ENCODE assay signal across 39 mouse cellular contexts in the genomic region with DNA sequence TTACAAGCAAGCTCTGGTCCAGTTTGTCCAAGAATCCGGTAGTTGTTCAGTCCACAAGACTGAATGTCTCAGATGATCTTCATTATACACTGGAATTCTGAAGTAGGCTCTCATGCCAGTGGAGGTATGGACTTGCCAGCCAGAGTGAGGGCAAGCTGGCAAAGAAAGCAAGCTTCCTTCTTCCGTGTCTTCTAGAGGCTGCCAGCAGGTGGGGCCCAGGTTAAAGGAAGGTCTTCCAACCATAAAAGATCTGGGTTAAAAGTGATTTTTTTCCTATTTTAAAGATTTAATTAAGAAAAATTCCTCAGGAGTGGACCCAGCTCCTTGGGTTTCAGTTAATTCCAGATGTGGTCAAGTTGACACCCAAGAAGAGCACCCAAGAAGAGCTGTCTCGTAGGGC. TPM values are rescaled to one million over a fixed set of nuclear protein-coding genes. Genes with fewer than 3 reads are reported as not detected.
A peak's percentile ranks its signal among the peaks of the same experiment; 100 is the strongest.
DNase-seq lines count a peak whose midpoint lies in the region; ATAC-seq and TF ChIP-seq lines count a peak whose summit lies in the region.
"Had no signal": no experiment of that assay in that cellular context is flagged by ENCODE, and none has a peak within 500 bp of the region (broad histone marks: within the 10 kb centered on the region; RNA-seq: fewer than 3 reads in every experiment).

No protein-coding gene starts in this region.

- no peaks in the 10 kb centered on the region for H3K9me3 ChIP-seq in kidney, postnatal 0 days (replicated peaks; ENCODE audit: low read length)
- H3K9me3 ChIP-seq in midbrain, embryonic 14.5 days (ENCODE audit: control insufficient read depth, low read length), result no peaks in the 10 kb centered on the region
- no peaks in the 10 kb centered on the region for H3K9me3 ChIP-seq in midbrain, embryonic 15.5 days
- H3K9me3 ChIP-seq in ES-Bruce4 (replicated peaks; ENCODE audit: control insufficient read depth, insufficient read depth, low read length, poor library complexity, severe bottlenecking), result no peaks in the 10 kb centered on the region
- H3K9me3 ChIP-seq in liver, embryonic 12.5 days (replicated peaks), result no peaks in the 10 kb centered on the region
- H3K9me3 ChIP-seq: embryonic facial prominence, embryonic 12.5 days; forebrain, embryonic 15.5 days; heart, embryonic 13.5 days; hindbrain, embryonic 10.5 days; hindbrain, embryonic 15.5 days; limb, embryonic 10.5 days; limb, embryonic 15.5 days; lung, embryonic 15.5 days; megakaryocyte, embryonic 14.5 days; midbrain, embryonic 13.5 days had no signal

- 78% methylated on average over 3 of the region's 3 CpGs for WGBS in kidney, postnatal 0 days
- 93% methylated on average over 3 of the region's 3 CpGs for WGBS in midbrain, embryonic 14.5 days
- WGBS in midbrain, embryonic 15.5 days, result 87% methylated on average over 3 of the region's 3 CpGs
- 82% methylated on average over 3 of the region's 3 CpGs for WGBS in liver, embryonic 12.5 days (ENCODE audit: insufficient replicate concordance)

- TF ChIP-seq POLR2A in ES-Bruce4 (IDR thresholded peaks at IDR 0.05; ENCODE audit: insufficient read depth, low read length), result no peak

- peak; percentile 25 for DNase-seq in kidney, postnatal 0 days (ENCODE audit: low spot score)
- DNase-seq in kidney, adult 9 months, result no peak
- DNase-seq in midbrain, embryonic 14.5 days, result peak; percentile 35
- peak; percentile 21 for DNase-seq in adipocyte (ENCODE audit: low spot score)
- DNase-seq in gastrocnemius, adult 8-10 months (ENCODE audit: low spot score in 2 of 2), result no peak
- DNase-seq: adrenal gland, postnatal 14 days; B cell, adult 2 months; cerebellum, adult 18-20 months; cerebellum, postnatal 14 days; gastrocnemius, adult 2 months; heart, postnatal 10 days; kidney, postnatal 25 days; lung, postnatal 4 days; right cerebral cortex, postnatal 4 days; thymus, adult 2 months had no signal

- peaks cover 5% of the 10 kb centered on the region; the same call in 1 of the 2 replicates for H3K36me3 ChIP-seq in kidney, postnatal 0 days (ENCODE audit: insufficient read depth, low read length)
- H3K36me3 ChIP-seq in midbrain, embryonic 14.5 days (ENCODE audit: control insufficient read depth, insufficient read depth, low read length), result no peaks in the 10 kb centered on the region
- no peaks in the 10 kb centered on the region for H3K36me3 ChIP-seq in midbrain, embryonic 15.5 days (replicated peaks)
- H3K36me3 ChIP-seq in ES-Bruce4 (ENCODE audit: control insufficient read depth, insufficient read depth, low read length, poor library complexity, severe bottlenecking), result peaks cover 94% of the 10 kb centered on the region
- peaks cover 100% of the 10 kb centered on the region for H3K36me3 ChIP-seq in liver, embryonic 12.5 days
- H3K36me3 ChIP-seq: forebrain, embryonic 15.5 days; hindbrain, embryonic 15.5 days had no signal

- no peak for ATAC-seq in kidney, postnatal 0 days (replicated peaks; ENCODE audit: low FRiP score, low read depth)
- no peak for ATAC-seq in midbrain, embryonic 14.5 days (ENCODE audit: low FRiP score, low TSS enrichment)
- no peak for ATAC-seq in midbrain, embryonic 15.5 days (replicated peaks)
- no peak for ATAC-seq in liver, embryonic 12.5 days
- ATAC-seq: forebrain, embryonic 15.5 days; intestine, embryonic 16.5 days; midbrain, embryonic 13.5 days; Patski had no signal

- no peak overlapping the region for H3K4me2 ChIP-seq in kidney, postnatal 0 days (ENCODE audit: low read length)
- no peak overlapping the region for H3K4me2 ChIP-seq in midbrain, embryonic 14.5 days (ENCODE audit: low read length)
- no peak overlapping the region for H3K4me2 ChIP-seq in midbrain, embryonic 15.5 days
- H3K4me2 ChIP-seq in liver, embryonic 12.5 days, result no peak overlapping the region
- H3K4me2 ChIP-seq: embryonic facial prominence, embryonic 12.5 days; forebrain, embryonic 15.5 days; heart, embryonic 13.5 days; hindbrain, embryonic 15.5 days; limb, embryonic 15.5 days; lung, embryonic 15.5 days; midbrain, embryonic 13.5 days had no signal

- H3K4me3 ChIP-seq in kidney, postnatal 0 days (replicated peaks; ENCODE audit: low read depth, low read length), result no peak overlapping the region
- no peak overlapping the region for H3K4me3 ChIP-seq in midbrain, embryonic 14.5 days (replicated peaks; ENCODE audit: low read depth, low read length)
- H3K4me3 ChIP-seq in midbrain, embryonic 15.5 days, result no peak overlapping the region
- no peak overlapping the region for H3K4me3 ChIP-seq in ES-Bruce4 (ENCODE audit: low read depth, low read length)
- H3K4me3 ChIP-seq in liver, embryonic 12.5 days, result no peak overlapping the region
- H3K4me3 ChIP-seq: embryonic facial prominence, embryonic 12.5 days; forebrain, embryonic 15.5 days; gastrocnemius, adult 2 months; heart, embryonic 13.5 days; hindbrain, embryonic 10.5 days; hindbrain, embryonic 15.5 days; limb, embryonic 10.5 days; limb, embryonic 15.5 days; lung, embryonic 15.5 days; megakaryocyte, embryonic 14.5 days; midbrain, embryonic 13.5 days had no signal

- H3K27me3 ChIP-seq in kidney, postnatal 0 days (ENCODE audit: insufficient read depth, low read length), result no peaks in the 10 kb centered on the region
- H3K27me3 ChIP-seq in midbrain, embryonic 14.5 days (ENCODE audit: control insufficient read depth, insufficient read depth, low read length), result no peaks in the 10 kb centered on the region
- no peaks in the 10 kb centered on the region for H3K27me3 ChIP-seq in midbrain, embryonic 15.5 days (replicated peaks)
- H3K27me3 ChIP-seq in ES-Bruce4 (ENCODE audit: control insufficient read depth, insufficient read depth, low read length, poor library complexity, severe bottlenecking), result no peaks in the 10 kb centered on the region
- H3K27me3 ChIP-seq in liver, embryonic 12.5 days (replicated peaks), result no peaks in the 10 kb centered on the region
- H3K27me3 ChIP-seq: embryonic facial prominence, embryonic 12.5 days; forebrain, embryonic 15.5 days; heart, embryonic 13.5 days; hindbrain, embryonic 15.5 days; limb, embryonic 15.5 days; lung, embryonic 15.5 days; megakaryocyte, embryonic 14.5 days; midbrain, embryonic 13.5 days; Patski had no signal

- no peak overlapping the region for H3K27ac ChIP-seq in kidney, postnatal 0 days
- H3K27ac ChIP-seq in midbrain, embryonic 14.5 days (replicated peaks; ENCODE audit: low read depth, low read length), result no peak overlapping the region
- no peak overlapping the region for H3K27ac ChIP-seq in midbrain, embryonic 15.5 days
- H3K27ac ChIP-seq in ES-Bruce4 (ENCODE audit: insufficient read depth, low read length), result peak overlapping the region; percentile 26; the same call in 1 of the 2 replicates
- H3K27ac ChIP-seq in liver, embryonic 12.5 days, result no peak overlapping the region
- H3K27ac ChIP-seq: embryonic facial prominence, embryonic 12.5 days; forebrain, embryonic 15.5 days; gastrocnemius, adult 2 months; heart, embryonic 13.5 days; hindbrain, embryonic 10.5 days; hindbrain, embryonic 15.5 days; limb, embryonic 10.5 days; limb, embryonic 15.5 days; liver, embryonic 14.5 days; lung, embryonic 15.5 days; midbrain, embryonic 13.5 days had no signal

- no peak for TF ChIP-seq EP300 in ES-Bruce4 (IDR thresholded peaks at IDR 0.05; ENCODE audit: insufficient read depth, low read depth, low read length)

- H3K9ac ChIP-seq in kidney, postnatal 0 days (ENCODE audit: low read depth, low read length), result no peak overlapping the region
- no peak overlapping the region for H3K9ac ChIP-seq in midbrain, embryonic 14.5 days (replicated peaks; ENCODE audit: low read length)
- no peak overlapping the region for H3K9ac ChIP-seq in midbrain, embryonic 15.5 days
- no peak overlapping the region for H3K9ac ChIP-seq in ES-Bruce4 (ENCODE audit: low read depth, poor library complexity, severe bottlenecking)
- no peak overlapping the region for H3K9ac ChIP-seq in liver, embryonic 12.5 days
- H3K9ac ChIP-seq: embryonic facial prominence, embryonic 12.5 days; forebrain, embryonic 15.5 days; heart, embryonic 13.5 days; hindbrain, embryonic 15.5 days; limb, embryonic 15.5 days; liver, embryonic 14.5 days; lung, embryonic 15.5 days; midbrain, embryonic 13.5 days had no signal

- TF ChIP-seq CTCF in kidney, postnatal 0 days (IDR thresholded peaks at IDR 0.05; ENCODE audit: low read depth), result peak; percentile 39; the same call in 1 of the 2 replicates
- TF ChIP-seq CTCF in ES-Bruce4 (IDR thresholded peaks at IDR 0.05; ENCODE audit: low read depth, low read length), result no peak

- no peaks in the 10 kb centered on the region for H3K4me1 ChIP-seq in kidney, postnatal 0 days (replicated peaks; ENCODE audit: insufficient read depth, low read length)
- H3K4me1 ChIP-seq in midbrain, embryonic 14.5 days (ENCODE audit: control insufficient read depth, insufficient read depth, low read length), result no peaks in the 10 kb centered on the region
- H3K4me1 ChIP-seq in midbrain, embryonic 15.5 days, result no peaks in the 10 kb centered on the region
- peaks cover 10% of the 10 kb centered on the region for H3K4me1 ChIP-seq in ES-Bruce4 (ENCODE audit: control insufficient read depth, insufficient read depth, low read length)
- H3K4me1 ChIP-seq in liver, embryonic 12.5 days, result no peaks in the 10 kb centered on the region
- H3K4me1 ChIP-seq: embryonic facial prominence, embryonic 12.5 days; forebrain, embryonic 15.5 days; hindbrain, embryonic 10.5 days; hindbrain, embryonic 15.5 days; limb, embryonic 10.5 days; limb, embryonic 15.5 days; lung, embryonic 15.5 days; midbrain, embryonic 13.5 days had no signal

RNA-seq across cellular contexts. Expression of a gene that starts 15.7 kb away (rescaled TPM):
- polyA plus RNA-seq in kidney, postnatal 0 days (2015; fragmentation: Nextera tagmentation; extraction: Ambion mirVana), result 8.0 and 10.5 TPM in 2 replicates
- 2.4 and 4.2 TPM in 2 replicates for polyA plus RNA-seq in midbrain, embryonic 14.5 days (2014; fragmentation: Nextera tagmentation; extraction: Ambion mirVana)
- 4.0 and 4.9 TPM in 2 replicates for polyA plus RNA-seq in midbrain, embryonic 15.5 days (2015; fragmentation: Nextera tagmentation; extraction: Ambion mirVana)
- polyA plus RNA-seq in ES-Bruce4 (2011; ENCODE audit: insufficient read depth, insufficient read length, low read depth, missing spikeins), result 471 and 519 TPM in 2 replicates
- 71.7 and 72.8 TPM in 2 replicates for polyA plus RNA-seq in liver, embryonic 12.5 days (2016; fragmentation: Nextera tagmentation; extraction: Ambion mirVana)
- total RNA-seq in gastrocnemius, adult 8-10 months (2022), result under 1 TPM in 3 of 4 experiments, not detected in 1; 0.27 to 0.53 (median 0.48) TPM
- total RNA-seq: gastrocnemius, adult 2 months had no signal

RNA-seq across cellular contexts. Expression of a gene that starts 17.4 kb away (rescaled TPM):
- not detected in 2 replicates for polyA plus RNA-seq in kidney, postnatal 0 days (2015; fragmentation: Nextera tagmentation; extraction: Ambion mirVana)
- not detected in 2 replicates for polyA plus RNA-seq in midbrain, embryonic 14.5 days (2014; fragmentation: Nextera tagmentation; extraction: Ambion mirVana)
- polyA plus RNA-seq in midbrain, embryonic 15.5 days (2015; fragmentation: Nextera tagmentation; extraction: Ambion mirVana), result not detected in 2 replicates
- polyA plus RNA-seq in ES-Bruce4 (2011; ENCODE audit: insufficient read depth, insufficient read length, low read depth, missing spikeins), result 34.9 and 36.3 TPM in 2 replicates
- polyA plus RNA-seq in liver, embryonic 12.5 days (2016; fragmentation: Nextera tagmentation; extraction: Ambion mirVana), result not detected in 2 replicates
- not detected for total RNA-seq in gastrocnemius, adult 8-10 months (2022)
- total RNA-seq: adrenal gland, postnatal 14 days; gastrocnemius, adult 2 months; gastrocnemius, postnatal 4 days; heart, adult 8-10 months; heart, postnatal 10 days; layer of hippocampus, adult 18-20 months; layer of hippocampus, postnatal 25 days; left cerebral cortex, postnatal 10 days; neutrophil, adult 5-6 weeks had no signal
- polyA plus RNA-seq: embryonic facial prominence, embryonic 12.5 days; forebrain, embryonic 15.5 days; heart, embryonic 13.5 days; hindbrain, embryonic 10.5 days; hindbrain, embryonic 15.5 days; intestine, embryonic 16.5 days; kidney, embryonic 14.5 days; limb, embryonic 10.5 days; limb, embryonic 15.5 days; liver, embryonic 14.5 days; lung, embryonic 15.5 days; midbrain, embryonic 13.5 days; Patski; spleen, adult 2 months; thymus, adult 2 months had no signal

RNA-seq across cellular contexts. Expression of a gene that starts 53.1 kb away (rescaled TPM):
- 52.3 and 53.5 TPM in 2 replicates for polyA plus RNA-seq in kidney, postnatal 0 days (2015; fragmentation: Nextera tagmentation; extraction: Ambion mirVana)
- 34.0 and 50.2 TPM in 2 replicates for polyA plus RNA-seq in midbrain, embryonic 14.5 days (2014; fragmentation: Nextera tagmentation; extraction: Ambion mirVana)
- polyA plus RNA-seq in midbrain, embryonic 15.5 days (2015; fragmentation: Nextera tagmentation; extraction: Ambion mirVana), result 39.8 and 42.1 TPM in 2 replicates
- 62.6 and 69.4 TPM in 2 replicates for polyA plus RNA-seq in ES-Bruce4 (2011; ENCODE audit: insufficient read depth, insufficient read length, low read depth, missing spikeins)
- polyA plus RNA-seq in liver, embryonic 12.5 days (2016; fragmentation: Nextera tagmentation; extraction: Ambion mirVana), result 24.4 and 25.9 TPM in 2 replicates
- 10 to 100 TPM; 16.3 to 17.8 (median 17.7) TPM for total RNA-seq in gastrocnemius, adult 8-10 months (2022)

Comparison
In these comparisons a context has a peak if more than half of its experiments do, and no peak if none do; other contexts are left out.
1. DNase-seq: peak in kidney, postnatal 0 days (single experiment), midbrain, embryonic 14.5 days (single experiment) and adipocyte (single experiment); none in kidney, adult 9 months (single experiment) and gastrocnemius, adult 8-10 months (0 of 2).
2. RNA of a gene that starts 17.4 kb away (polyA plus RNA-seq): 34.9 to 36.3 TPM in ES-Bruce4; not detected in midbrain, embryonic 15.5 days, not detected in kidney, postnatal 0 days, not detected in midbrain, embryonic 14.5 days and not detected in liver, embryonic 12.5 days; every median in the first group is over 10 times any median in the second.